Mouse (Mus musculus): ENCODE data around the gene Kdm2b. TPM values are rescaled to one million over a fixed set of nuclear protein-coding genes. Genes with fewer than 3 reads are reported as not detected.

Gene Kdm2b
- polyA plus RNA-seq, 1 experiment, result 50.9 TPM

DNA sequence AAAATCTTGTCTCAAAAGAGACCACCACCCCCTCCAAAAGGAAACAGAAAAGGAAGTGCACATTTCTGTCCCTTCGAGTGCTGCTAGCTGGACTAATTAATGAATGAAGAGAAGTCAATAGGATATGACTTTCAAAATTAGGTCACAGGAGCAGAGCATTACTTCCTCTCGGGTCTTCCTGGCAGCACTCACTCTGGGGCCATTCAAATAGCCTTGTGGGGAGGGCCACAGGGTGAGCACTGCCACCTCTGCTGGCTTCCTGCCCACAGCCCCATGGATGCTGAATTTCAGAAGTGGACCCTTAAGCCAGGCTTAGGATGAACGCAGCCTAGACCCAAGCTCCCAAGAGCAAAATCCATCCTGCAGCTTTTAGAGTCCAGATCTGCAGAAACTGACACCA is 33.6 kb downstream of the Kdm2b start:
- H3K27ac ChIP-seq (ENCODE audit: control insufficient read depth, insufficient read depth, low read depth, low read length), result no peak overlapping the region
- TF ChIP-seq POLR2A (IDR thresholded peaks at IDR 0.05; ENCODE audit: control insufficient read depth, low read depth, low read length), result no peak
- no peak overlapping the region for H3K4me3 ChIP-seq (ENCODE audit: control insufficient read depth, low read depth, low read length)
- no peaks in the 10 kb centered on the region for H3K36me3 ChIP-seq (ENCODE audit: control insufficient read depth, insufficient read depth, low read length)
- no peaks in the 10 kb centered on the region for H3K27me3 ChIP-seq (ENCODE audit: control insufficient read depth, insufficient read depth, low read length)
- peaks cover 20% of the 10 kb centered on the region for H3K4me1 ChIP-seq (ENCODE audit: control insufficient read depth, insufficient read depth, low read length)

DNA sequence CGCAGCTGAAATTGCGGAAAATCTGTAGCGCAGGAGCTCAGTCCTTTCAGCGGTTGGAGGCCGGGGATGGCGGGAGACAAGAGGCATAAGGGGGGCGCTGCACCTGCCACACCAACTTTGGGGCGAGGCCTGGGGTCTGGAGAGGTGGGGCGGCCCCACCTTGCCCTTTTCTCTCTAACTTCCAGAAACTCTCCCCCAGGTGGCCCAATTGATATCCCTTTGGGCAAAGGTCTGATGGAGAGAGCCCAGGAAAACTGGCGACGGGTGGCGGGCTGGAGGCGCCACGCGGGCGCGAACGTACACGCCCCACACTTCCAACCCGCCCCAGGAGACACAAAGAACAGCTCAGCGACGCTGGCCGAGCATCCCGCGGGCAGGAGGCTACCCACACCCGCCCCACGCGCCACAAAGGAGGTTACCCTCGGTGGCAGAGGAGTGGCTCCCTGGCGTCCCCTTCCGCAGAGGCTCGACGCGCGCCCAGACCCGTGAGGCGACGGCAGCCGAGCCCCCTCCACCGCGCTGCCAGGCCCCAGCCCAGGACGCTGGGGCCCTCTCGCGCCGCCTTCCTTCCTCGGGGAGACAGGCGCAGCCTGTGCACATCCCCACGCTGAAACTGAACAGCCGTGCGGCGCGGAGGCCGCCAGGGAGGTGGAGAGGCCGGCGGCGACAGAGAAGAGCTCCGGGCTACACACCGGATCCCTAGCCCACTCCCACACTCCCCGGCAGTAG is 37.5 kb downstream of the Kdm2b start:
- peak overlapping the region; percentile 85 for H3K4me3 ChIP-seq (ENCODE audit: control insufficient read depth, low read depth, low read length)
- H3K36me3 ChIP-seq (ENCODE audit: control insufficient read depth, insufficient read depth, low read length), result no peaks in the 10 kb centered on the region
- H3K27me3 ChIP-seq (ENCODE audit: control insufficient read depth, insufficient read depth, low read length), result no peaks in the 10 kb centered on the region
- TF ChIP-seq CTCF (IDR thresholded peaks at IDR 0.05; ENCODE audit: control insufficient read depth, insufficient read depth, insufficient replicate concordance, low read depth, low read length), result no peak
- no peak for TF ChIP-seq POLR2A (IDR thresholded peaks at IDR 0.05; ENCODE audit: control insufficient read depth, low read depth, low read length)
- H3K27ac ChIP-seq (ENCODE audit: control insufficient read depth, insufficient read depth, low read depth, low read length), result peak overlapping the region; percentile 29
- H3K4me1 ChIP-seq (ENCODE audit: control insufficient read depth, insufficient read depth, low read length), result peaks cover 34% of the 10 kb centered on the region

DNA sequence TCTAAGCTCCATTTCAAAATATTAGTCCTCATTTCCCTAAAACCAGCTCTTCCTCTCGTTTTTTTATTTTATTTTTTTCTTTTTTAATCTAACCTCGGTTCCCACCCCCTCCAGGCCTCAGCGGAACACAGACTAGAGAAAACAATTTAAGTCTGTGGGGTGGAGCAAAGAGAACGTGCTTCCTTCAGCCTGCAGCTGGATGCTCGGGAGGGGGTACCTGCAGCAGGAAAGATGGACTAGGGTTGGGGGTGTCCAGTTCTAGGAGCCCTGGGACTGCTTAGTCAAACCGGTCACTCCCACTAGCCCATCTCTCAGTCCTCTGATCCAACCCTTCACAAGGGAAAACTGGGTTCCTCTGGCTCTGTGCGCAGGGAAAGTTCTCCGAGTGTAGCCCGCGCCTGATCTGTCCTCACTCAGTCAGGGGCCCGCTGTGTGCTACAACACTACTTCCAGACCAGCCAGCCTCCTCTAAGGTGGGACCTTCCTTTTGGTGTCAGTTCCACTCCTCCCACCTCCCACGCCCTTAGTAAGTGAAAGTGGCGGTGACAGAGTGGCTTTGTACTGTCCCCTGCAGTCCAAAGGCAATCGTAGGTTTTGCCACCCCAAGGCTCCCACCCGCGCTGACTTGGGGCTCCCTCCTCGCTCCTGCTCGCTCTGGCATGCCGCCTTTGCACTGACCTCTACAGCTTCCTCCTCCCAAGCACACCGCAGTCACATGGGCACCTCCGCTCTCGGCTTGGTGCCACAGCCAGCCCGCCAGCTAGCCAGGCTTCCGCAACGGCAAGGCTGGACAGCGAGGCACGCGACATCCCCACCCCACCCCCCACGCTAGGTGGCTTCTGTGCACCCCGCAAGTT is 38.3 kb downstream of the Kdm2b start:
- TF ChIP-seq CTCF (IDR thresholded peaks at IDR 0.05; ENCODE audit: control insufficient read depth, insufficient read depth, insufficient replicate concordance, low read depth, low read length) (no peak), POLR2A (IDR thresholded peaks at IDR 0.05; ENCODE audit: control insufficient read depth, low read depth, low read length) (0 out of 2 replicates have a peak, but pooled peaks have one; percentile 18)
- Histone ChIP-seq H3K27me3 (ENCODE audit: control insufficient read depth, insufficient read depth, low read length) (no peaks in the 10 kb centered on the region), H3K4me1 (ENCODE audit: control insufficient read depth, insufficient read depth, low read length) (peaks cover 34% of the 10 kb centered on the region), H3K27ac (ENCODE audit: control insufficient read depth, insufficient read depth, low read depth, low read length) (peak overlapping the region; percentile 78), H3K36me3 (ENCODE audit: control insufficient read depth, insufficient read depth, low read length) (no peaks in the 10 kb centered on the region), H3K4me3 (ENCODE audit: control insufficient read depth, low read depth, low read length) (peak overlapping the region; percentile 85)

DNA sequence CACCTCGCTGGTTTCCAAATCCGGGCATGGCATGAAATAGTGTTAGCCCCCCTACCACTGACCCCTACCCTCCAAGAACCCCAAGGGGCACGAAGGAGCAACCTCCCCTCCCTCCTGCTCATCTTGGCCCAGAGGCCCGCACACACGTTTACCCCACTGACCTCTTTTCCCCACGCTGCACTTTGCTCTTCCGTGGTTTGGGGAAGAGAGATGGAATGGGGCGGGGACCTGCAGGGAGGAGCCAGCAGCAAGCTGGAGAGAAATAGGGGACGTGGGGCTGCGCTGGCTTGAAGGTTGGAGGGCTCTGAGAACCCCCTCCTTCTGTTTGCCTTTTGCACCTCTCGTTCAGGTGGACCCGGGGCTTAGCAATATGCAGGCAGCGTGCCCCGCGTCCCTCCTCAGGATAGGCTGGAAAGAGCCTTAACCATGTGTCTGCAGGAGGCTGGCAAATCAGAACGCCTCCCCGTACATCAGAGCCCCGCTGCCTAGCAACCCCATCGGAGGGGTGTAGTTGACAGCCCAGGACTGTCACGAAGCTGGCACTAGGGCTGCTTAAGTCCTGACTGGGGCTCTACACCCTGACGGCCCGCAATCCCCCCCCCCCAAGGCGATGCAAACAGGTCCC is 39.2 kb downstream of the Kdm2b start:
- Histone ChIP-seq H3K27me3 (ENCODE audit: control insufficient read depth, insufficient read depth, low read length) (no peaks in the 10 kb centered on the region), H3K4me3 (ENCODE audit: control insufficient read depth, low read depth, low read length) (peak overlapping the region; percentile 85), H3K36me3 (ENCODE audit: control insufficient read depth, insufficient read depth, low read length) (no peaks in the 10 kb centered on the region), H3K27ac (ENCODE audit: control insufficient read depth, insufficient read depth, low read depth, low read length) (no peak overlapping the region), H3K4me1 (ENCODE audit: control insufficient read depth, insufficient read depth, low read length) (peaks cover 34% of the 10 kb centered on the region)
- no peak for TF ChIP-seq CTCF (IDR thresholded peaks at IDR 0.05; ENCODE audit: control insufficient read depth, insufficient read depth, insufficient replicate concordance, low read depth, low read length)
- no peak for TF ChIP-seq POLR2A (IDR thresholded peaks at IDR 0.05; ENCODE audit: control insufficient read depth, low read depth, low read length)

DNA sequence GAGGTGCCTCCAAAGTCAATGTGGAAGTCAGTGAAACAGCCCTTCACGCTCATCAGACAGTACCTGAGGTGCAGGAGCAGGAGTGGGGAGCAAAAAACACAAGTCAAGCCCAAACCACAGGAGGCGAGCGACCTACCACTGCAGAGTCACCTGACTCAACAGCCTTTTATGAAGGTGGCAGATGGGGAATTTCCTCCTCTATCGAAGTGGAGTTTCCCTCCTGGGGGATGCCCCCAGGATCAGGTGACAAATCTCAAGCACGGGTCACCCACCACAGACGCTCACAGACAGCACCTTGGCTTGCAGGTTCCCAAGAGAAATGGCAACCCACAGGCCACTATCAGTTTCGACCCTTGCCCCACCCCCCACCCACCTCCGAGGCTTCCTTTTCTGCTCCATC is 40.5 kb downstream of the Kdm2b start:
- Histone ChIP-seq H3K27me3 (ENCODE audit: control insufficient read depth, insufficient read depth, low read length) (no peaks in the 10 kb centered on the region), H3K4me1 (ENCODE audit: control insufficient read depth, insufficient read depth, low read length) (peaks cover 34% of the 10 kb centered on the region), H3K36me3 (ENCODE audit: control insufficient read depth, insufficient read depth, low read length) (no peaks in the 10 kb centered on the region), H3K27ac (ENCODE audit: control insufficient read depth, insufficient read depth, low read depth, low read length) (no peak overlapping the region), H3K4me3 (ENCODE audit: control insufficient read depth, low read depth, low read length) (no peak overlapping the region)
- TF ChIP-seq CTCF (IDR thresholded peaks at IDR 0.05; ENCODE audit: control insufficient read depth, insufficient read depth, insufficient replicate concordance, low read depth, low read length) (no peak), POLR2A (IDR thresholded peaks at IDR 0.05; ENCODE audit: control insufficient read depth, low read depth, low read length) (no peak; the same call in 1 of the 2 replicates)

DNA sequence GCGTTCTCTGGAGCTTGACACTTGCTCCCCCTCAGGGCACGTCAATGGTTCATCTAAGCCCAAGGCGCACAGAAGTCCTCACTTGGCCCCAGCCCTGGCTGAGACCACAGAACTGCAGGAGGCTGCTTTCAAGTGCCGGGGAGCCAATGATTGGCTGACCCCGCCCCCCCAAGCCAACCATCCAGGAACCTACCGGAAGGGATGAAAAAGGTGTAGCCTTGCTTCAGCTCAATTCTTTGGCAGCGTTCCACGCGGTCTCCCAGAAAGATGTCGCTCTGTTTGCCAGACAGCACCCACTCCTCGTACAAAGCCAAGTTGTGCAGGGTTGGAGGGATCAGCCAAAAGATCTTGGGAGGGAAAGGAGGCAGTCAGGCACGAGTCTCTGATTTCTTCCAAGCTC is 42.1 kb downstream of the Kdm2b start:
- Histone ChIP-seq H3K4me3 (ENCODE audit: control insufficient read depth, low read depth, low read length) (no peak overlapping the region; the same call in 1 of the 2 replicates), H3K4me1 (ENCODE audit: control insufficient read depth, insufficient read depth, low read length) (peaks cover 32% of the 10 kb centered on the region), H3K36me3 (ENCODE audit: control insufficient read depth, insufficient read depth, low read length) (no peaks in the 10 kb centered on the region), H3K27ac (ENCODE audit: control insufficient read depth, insufficient read depth, low read depth, low read length) (no peak overlapping the region), H3K27me3 (ENCODE audit: control insufficient read depth, insufficient read depth, low read length) (no peaks in the 10 kb centered on the region)
- TF ChIP-seq POLR2A (IDR thresholded peaks at IDR 0.05; ENCODE audit: control insufficient read depth, low read depth, low read length) (no peak), CTCF (IDR thresholded peaks at IDR 0.05; ENCODE audit: control insufficient read depth, insufficient read depth, insufficient replicate concordance, low read depth, low read length) (no peak)

DNA sequence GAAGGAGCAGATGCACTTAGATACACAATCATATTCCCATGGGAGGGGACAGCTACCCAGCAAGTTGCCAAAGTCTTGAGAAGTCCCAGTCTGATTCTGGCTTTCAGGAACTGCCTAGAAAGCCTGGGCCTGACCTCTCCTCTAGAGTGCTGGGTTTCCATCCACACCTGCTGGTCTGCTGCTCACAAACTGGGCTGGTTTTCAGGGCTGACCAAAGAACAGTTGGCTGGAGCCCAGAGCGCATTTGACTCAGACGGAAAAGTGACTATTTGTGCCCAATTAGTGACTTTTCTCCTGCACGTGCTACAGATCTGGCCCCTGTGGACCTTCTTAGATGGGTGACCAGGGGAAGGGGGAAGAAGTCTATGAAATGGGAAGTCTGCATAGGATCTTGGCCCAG is 50.9 kb downstream of the Kdm2b start:
- H3K4me3 ChIP-seq (ENCODE audit: control insufficient read depth, low read depth, low read length), result no peak overlapping the region
- no peak overlapping the region for H3K27ac ChIP-seq (ENCODE audit: control insufficient read depth, insufficient read depth, low read depth, low read length)
- H3K4me1 ChIP-seq (ENCODE audit: control insufficient read depth, insufficient read depth, low read length), result peaks cover 14% of the 10 kb centered on the region
- TF ChIP-seq POLR2A (IDR thresholded peaks at IDR 0.05; ENCODE audit: control insufficient read depth, low read depth, low read length), result no peak
- TF ChIP-seq CTCF (IDR thresholded peaks at IDR 0.05; ENCODE audit: control insufficient read depth, insufficient read depth, insufficient replicate concordance, low read depth, low read length), result no peak
- no peaks in the 10 kb centered on the region; the same call in 1 of the 2 replicates for H3K36me3 ChIP-seq (ENCODE audit: control insufficient read depth, insufficient read depth, low read length)
- H3K27me3 ChIP-seq (ENCODE audit: control insufficient read depth, insufficient read depth, low read length), result no peaks in the 10 kb centered on the region
